Mouse (Mus musculus) left cerebral cortex, postnatal 10 days (tissue): Measurements from ENCODE around the gene Hdc. TPM values are rescaled to one million over a fixed set of nuclear protein-coding genes. Genes with fewer than 3 reads are reported as not detected.
A peak's percentile ranks its signal among the peaks of the same experiment; 100 is the strongest.

Source experiments
- DNase-seq, 2 experiments: peaks; one replicate each; pipeline ENCODE4 v3.0.0; 2021 to 2022; ENCODE audit warnings: low spot score in 2 of 2, mixed read lengths in 1 of 2; ENCODE audit errors: extremely low spot score in 1 of 2
- intact Hi-C: fragments of 180-260 bp; cut with DNase I; formaldehyde crosslinking; loops from one replicate; pipeline ENCODE4 v1.15.1; 2025
- total RNA-seq, 2 experiments: library from RNA; stranded (reverse); gene quantifications; 2 replicates each; pipeline ENCODE4 v1.2.3; 2021

Gene Hdc
- total RNA-seq, 2 experiments from 2014 or later = 0.41 to 0.54 TPM

- no peak for DNase-seq
- intact Hi-C loops = no loop called here
These were observed 12.9 kb downstream of the Hdc start for GRCm38 (mm10) chr2:126606061-126606687.

- no peak for DNase-seq
- intact Hi-C loops = no loop called here
These were observed 17.0 kb downstream of the Hdc start for GRCm38 (mm10) chr2:126601918-126602600.

GRCm38 (mm10) chr2:126600533-126600932, 18.6 kb downstream of the Hdc start:
- no peak for DNase-seq
- intact Hi-C loops = no loop called here

- DNase-seq = peak in 1 of 2 experiments; percentile 3
- intact Hi-C loops = loop anchor here (5.0 to 10.0 kb wide), 2 partner anchors 68 to 186 kb away; partner anchors contain the start of gene Usp50
These were observed 20.1 kb downstream of the Hdc start for GRCm38 (mm10) chr2:126599005-126599404.

GRCm38 (mm10) chr2:126598359-126598758, 20.7 kb downstream of the Hdc start:
- no peak for DNase-seq
- intact Hi-C loops = loop anchor here (5.0 to 10.0 kb wide), 2 partner anchors 69 to 186 kb away; partner anchors contain the start of gene Usp50

- intact Hi-C loops = loop anchor here (5.0 to 10.0 kb wide), 2 partner anchors 70 to 187 kb away; partner anchors contain the start of gene Usp50
- no peak for DNase-seq
These were observed 21.5 kb downstream of the Hdc start for GRCm38 (mm10) chr2:126597279-126598241.

- no peak for DNase-seq
- intact Hi-C loops = loop anchor here (5.0 to 10.0 kb wide), 2 partner anchors 71 to 188 kb away; partner anchors contain the start of gene Usp50
These were observed 22.6 kb downstream of the Hdc start for GRCm38 (mm10) chr2:126596347-126597072.

- peak; percentile 23 to 80 for DNase-seq
- intact Hi-C loops = loop anchor here (10.0 kb wide), 1 partner anchor 191 kb away; the partner anchor contains the start of gene Usp50
These were observed 25.1 kb downstream of the Hdc start for GRCm38 (mm10) chr2:126593831-126594610.

GRCm38 (mm10) chr2:126591304-126591703, 27.8 kb downstream of the Hdc start:
- intact Hi-C loops = loop anchor here (10.0 kb wide), 1 partner anchor 193 kb away; the partner anchor contains the start of gene Usp50
- no peak for DNase-seq

GRCm38 (mm10) chr2:126587468-126587867, 31.6 kb downstream of the Hdc start:
- DNase-seq = no peak
- intact Hi-C loops = no loop called here

GRCm38 (mm10) chr2:126584621-126585369, 34.3 kb downstream of the Hdc start:
- intact Hi-C loops = no loop called here
- DNase-seq = no peak

- intact Hi-C loops = no loop called here
- no peak for DNase-seq
These were observed 35.1 kb downstream of the Hdc start for GRCm38 (mm10) chr2:126583960-126584359.

GRCm38 (mm10) chr2:126579282-126579681, 39.8 kb downstream of the Hdc start:
- intact Hi-C loops = no loop called here
- no peak for DNase-seq

- intact Hi-C loops = no loop called here
- DNase-seq = no peak
These were observed 41.7 kb downstream of the Hdc start for GRCm38 (mm10) chr2:126577362-126577761.

GRCm38 (mm10) chr2:126575391-126576176, 43.5 kb downstream of the Hdc start:
- no peak for DNase-seq
- intact Hi-C loops = no loop called here

GRCm38 (mm10) chr2:126572747-126573146, 46.4 kb downstream of the Hdc start:
- intact Hi-C loops = no loop called here
- DNase-seq = no peak
